Mouse (Mus musculus) adrenal gland, postnatal 25 days (tissue): ENCODE measurements around the gene Cald1. TPM values are rescaled to one million over a fixed set of nuclear protein-coding genes. Genes with fewer than 3 reads are reported as not detected.

Source experiments
- DNase-seq: peaks from one replicate; pipeline ENCODE4 v3.0.0; 2021; ENCODE audit warnings: mixed read lengths
- total RNA-seq: library from RNA; stranded (reverse); gene quantifications from 2 replicates; pipeline ENCODE4 v1.2.3, GENCODE M21; 2021

Gene Cald1
- total RNA-seq, 1 experiment from 2014 or later: 58.7 TPM

DNA sequence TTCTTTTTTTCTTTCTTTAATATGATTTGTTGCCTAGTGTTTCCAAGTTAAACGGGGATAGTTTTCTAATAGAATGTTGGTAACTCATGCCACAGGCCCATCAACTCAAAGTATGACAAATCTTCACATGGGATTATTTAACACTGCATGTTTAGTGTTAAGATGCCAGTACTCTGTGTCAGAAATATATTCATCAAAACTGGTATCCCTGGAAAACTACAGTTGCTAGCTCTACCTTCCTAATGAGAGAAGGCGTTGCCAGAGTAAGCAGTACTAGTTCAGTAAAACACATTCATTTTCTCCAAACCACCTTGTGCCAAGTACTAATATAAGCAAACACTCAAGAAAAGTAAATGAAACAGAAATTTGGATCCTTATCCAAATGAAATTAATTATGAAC, 171.7 kb downstream of the Cald1 start:
- no peak for DNase-seq

DNA sequence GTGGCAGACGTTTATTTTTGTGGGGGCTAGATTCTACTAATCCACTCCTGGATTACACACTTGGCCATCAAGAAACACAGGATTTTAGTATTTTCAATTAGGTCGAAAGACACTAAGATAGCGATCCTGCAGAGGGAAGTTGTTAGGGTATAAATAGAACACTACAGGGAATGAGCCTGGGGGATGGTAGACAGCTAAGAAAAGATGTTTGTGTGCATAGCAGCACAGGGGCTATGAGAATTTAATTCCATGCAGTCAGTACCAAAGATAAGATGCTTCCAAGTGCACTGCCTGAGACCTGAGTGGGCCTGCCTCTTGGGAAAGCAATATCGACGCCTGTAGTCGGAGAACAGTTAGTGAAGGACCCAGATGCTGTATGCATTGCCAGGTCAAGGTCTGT, 172.2 kb downstream of the Cald1 start:
- DNase-seq: no peak

DNA sequence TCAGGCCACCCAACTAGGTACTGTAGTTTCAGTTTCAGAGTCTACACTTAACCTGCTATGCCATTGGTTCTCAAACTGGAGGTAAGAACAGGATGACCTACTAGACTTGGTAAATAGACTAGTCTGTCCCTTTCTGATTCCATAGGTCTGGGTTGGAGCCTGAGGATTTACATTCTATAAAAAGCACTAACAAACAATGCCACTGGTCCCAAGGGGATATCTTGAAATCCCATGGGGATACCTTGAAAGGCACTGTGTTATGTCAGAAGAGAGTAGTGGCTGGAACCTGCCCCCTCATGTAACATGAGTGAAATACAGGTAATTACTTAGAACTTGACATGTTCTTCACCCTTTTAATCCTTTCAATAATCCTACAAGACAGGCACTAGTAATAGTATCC, 178.1 kb downstream of the Cald1 start:
- no peak for DNase-seq

DNA sequence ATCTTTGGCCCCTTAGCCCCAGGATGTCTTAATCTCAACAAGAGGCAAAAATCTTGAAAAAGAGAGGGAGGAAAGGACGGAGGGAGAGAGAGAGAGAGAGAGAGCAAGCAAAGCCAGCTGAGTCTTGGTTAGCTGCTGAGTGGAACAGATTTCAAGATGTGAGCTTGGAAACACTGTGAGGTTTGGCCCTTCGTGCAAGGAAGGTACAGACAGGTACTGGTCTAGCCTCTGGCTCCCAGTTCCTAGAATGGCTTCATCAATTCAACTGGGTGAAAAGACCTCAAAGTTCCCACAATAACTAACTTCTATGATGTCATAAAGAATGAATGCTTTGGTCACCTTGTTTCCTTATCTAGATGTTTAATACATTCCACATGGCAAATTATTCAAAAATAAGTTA, 178.8 kb downstream of the Cald1 start:
- no peak for DNase-seq

DNA sequence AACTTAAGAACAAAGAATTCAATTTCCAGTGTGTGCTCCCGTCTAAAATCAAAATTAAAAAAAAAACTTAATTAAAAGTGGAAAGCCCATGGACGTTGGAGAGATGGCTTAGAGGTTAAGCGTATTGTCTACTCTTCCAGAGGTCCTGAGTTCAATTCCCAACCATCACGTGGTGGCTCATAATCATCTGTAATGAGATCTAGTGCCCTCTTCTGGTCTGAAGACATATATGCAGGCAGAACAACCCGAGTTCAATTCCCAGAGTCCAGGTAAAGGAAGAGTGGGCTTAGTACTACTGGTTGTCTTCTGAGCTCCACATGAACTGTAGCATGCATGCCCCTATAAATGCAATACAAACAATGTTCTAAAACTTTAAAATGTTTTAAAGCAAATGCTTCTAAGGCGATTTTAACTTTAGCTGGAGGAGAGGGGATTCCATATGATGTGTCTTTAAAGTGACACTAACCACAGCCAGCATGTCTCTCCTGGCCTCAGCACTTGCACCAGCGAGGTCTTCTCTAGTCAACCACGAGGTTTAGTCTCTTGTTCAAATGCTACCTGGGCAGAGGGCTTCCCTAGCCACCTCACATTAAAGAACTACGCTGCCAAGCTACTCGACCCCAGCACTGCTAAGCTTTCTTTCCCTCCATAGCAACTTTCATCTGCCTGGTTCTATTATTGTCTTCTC, 179.8 kb downstream of the Cald1 start:
- DNase-seq: no peak

DNA sequence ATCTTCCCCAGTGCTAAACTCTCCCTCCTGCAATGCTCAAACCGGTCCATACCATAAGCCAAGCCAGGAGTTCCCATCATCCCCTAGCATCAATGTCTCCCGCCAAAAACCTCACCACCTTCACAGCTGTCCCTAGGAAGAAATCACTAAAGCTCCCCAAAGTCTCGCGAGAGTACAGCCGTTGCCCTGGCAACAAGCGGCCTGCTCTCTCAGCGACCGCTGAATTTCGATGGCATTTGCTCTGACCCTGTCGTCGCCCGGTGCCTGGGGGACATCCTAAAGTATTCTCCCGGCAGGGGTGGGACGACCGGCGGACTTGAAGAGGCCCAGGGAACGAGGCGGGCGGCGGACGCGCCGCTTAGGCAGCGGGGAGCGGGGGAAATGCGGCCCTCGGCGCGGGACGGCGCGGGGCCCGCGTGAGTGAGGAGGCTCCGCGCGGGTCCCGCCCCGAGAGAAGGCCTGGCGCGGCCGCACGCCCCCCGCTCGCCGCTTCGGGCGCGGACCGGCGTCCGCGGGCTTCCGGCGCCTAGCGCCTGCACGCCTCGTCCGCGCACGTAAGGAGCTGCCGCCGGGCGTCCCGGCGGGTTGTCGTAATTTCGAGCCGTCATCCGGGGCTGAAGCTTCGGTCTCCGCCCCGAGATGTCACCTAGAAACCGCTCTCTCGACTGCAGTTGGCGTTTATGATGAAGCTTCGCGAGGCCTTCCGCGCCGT, 182.1 kb downstream of the Cald1 start, which contains the start of gene Agbl3:
TSS of gene Agbl3 (plus strand) at position 202 of the 712 bp plus-strand sequence.
- DNase-seq: peak; percentile 98

DNA sequence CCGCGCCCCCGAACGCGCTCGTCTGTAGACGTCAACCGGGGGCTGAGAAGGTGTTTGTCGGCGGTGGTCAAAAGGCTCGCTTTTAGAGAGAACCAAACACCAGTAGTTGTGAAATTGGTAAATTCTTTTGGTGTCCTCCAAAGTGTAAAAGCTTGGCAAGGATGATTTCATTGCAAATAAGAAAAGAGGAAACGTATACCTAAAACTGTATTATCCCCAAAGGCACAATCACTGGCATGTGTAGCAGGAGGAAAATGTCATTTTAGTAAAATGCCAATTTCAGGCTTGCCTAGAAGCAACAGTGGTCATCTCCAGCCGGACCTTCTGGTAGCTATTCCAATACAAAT, 182.6 kb downstream of the Cald1 start:
- DNase-seq: no peak

DNA sequence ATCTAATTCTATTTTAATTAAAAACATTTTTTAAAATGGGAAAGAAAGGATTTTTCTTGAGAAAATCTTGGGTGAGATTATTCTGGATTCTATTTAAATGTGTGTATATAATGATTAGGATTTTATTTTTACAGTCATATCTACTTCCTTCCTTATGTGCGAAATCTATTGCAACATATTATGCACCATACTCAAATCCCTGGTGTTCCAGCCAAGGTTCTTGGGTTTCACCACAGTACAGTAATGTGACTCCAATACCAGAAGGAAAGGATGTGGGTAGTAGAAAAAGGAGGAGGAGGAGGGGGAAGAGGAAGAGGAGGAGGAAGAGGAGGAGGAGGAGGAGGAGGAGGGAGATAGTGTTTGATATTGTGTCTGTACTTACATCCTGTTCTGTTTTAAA, 184.2 kb downstream of the Cald1 start:
- no peak for DNase-seq

DNA sequence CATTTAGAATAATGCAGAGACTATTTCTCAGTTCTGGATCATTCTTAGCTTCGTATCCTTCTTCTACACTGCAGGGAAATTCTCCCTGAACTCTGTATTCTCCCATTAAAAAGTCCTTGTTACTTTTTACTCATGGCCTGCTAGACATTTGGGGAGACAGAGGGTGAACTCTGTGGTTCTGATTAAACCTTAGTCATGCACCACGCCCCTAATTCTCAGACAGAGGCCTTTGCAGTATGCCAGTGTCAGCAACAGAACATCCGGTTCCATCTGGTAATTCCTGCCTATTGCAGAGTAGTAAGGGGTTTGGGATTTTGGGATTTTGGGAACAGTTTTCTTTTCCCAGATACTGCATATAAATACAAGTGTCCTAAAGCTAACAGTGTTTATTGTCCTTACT, 198.6 kb downstream of the Cald1 start:
- DNase-seq: no peak

DNA sequence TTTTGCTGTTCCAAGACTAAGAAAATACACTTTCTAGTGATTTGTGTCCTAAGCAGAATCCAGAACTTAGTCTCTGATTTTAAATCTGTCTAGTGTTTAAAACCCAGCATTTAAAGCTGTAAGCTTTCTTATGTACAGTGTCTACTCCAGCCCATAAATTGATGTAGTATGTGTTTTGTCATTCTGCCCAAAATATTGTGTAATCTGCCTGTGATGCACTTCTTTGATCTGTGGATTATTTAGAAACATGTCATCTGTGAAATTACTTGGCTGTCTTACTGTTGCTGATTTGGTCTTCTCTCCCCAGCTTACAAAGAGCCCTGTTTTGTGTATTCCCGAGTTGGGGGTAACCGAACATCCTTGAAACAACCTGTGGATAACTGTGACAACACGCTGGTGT, 199.6 kb downstream of the Cald1 start:
- no peak for DNase-seq

DNA sequence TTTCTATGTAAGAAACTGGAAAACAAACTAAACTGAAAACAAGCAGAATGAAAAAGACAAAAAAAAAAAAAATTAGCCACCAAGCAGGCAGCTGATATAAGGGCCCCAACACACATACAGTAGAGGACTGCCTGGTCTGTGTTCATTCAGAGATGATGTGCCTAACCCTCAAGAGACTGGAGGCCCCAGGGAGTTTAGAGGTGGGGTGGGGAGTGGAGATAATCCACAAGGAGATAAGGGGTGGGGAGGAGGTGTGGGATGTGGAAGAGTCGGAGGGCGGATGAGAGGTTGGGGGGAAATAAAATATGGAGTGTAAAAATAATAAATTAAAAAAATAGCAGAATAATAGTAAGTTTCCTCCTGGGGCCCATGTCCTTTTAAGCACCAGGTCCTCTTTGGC, 207.3 kb downstream of the Cald1 start:
- DNase-seq: no peak

DNA sequence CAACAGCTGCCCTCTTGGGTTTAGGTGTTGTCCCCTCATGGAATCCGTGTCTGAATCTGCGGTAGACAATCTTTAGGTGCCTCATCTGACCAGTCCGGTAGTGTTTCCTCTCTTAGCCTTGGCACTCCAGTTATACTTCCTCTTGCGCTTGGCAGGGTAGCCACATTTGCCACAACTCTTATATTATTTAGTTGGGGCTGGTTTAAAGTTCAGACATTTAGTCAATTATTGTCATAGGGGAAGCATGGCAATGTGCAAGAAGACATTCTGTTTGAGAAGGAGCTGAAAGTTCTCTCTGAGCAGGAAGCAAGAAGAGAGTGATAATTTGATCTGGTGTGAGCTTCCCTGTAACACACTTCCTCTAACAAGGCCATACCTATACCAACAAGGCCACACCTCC, 212.4 kb downstream of the Cald1 start:
- DNase-seq: no peak

DNA sequence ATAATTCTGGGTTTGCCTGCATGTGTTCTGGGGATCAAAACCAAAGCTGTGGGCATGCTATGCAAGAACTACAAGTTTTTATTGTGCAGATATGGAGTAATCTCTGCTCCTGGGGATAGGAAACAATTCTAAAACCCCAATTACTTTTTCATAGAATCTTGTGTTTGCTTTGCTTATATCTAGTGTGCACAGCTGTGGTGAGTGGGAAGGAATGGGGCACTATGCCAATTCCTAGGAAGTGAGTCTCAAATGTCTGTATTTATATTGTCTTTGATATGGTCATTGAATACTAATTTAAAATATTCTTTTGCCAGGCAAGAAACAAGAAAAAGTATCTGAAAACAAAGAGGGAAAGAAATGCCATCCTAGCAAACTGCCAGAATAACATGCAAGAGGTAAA, 226.1 kb downstream of the Cald1 start:
- no peak for DNase-seq

Other genes with a start within 250 kb of the Cald1 start
- gene Akr1b8, start 244.4 kb upstream of the Cald1 start, total RNA-seq: 186 and 230 TPM in 2 replicates
- gene Akr1b10, start 214.3 kb upstream of the Cald1 start, total RNA-seq: 127 and 139 TPM in 2 replicates
- 1,274 and 2,079 TPM in 2 replicates for gene Akr1b7, start 186.2 kb upstream of the Cald1 start, total RNA-seq
- gene Bpgm, start 122.3 kb upstream of the Cald1 start, total RNA-seq: 21.5 and 27.4 TPM in 2 replicates
- 12.8 and 17.3 TPM in 2 replicates for gene Agbl3, start 181.9 kb downstream of the Cald1 start, total RNA-seq